Mouse (Mus musculus): ENCODE data around the gene Gm20388. TPM values are rescaled to one million over a fixed set of nuclear protein-coding genes. Genes with fewer than 3 reads are reported as not detected.

The Gm20388 gene
- polyA plus RNA-seq, 1 experiment from 2014 or later, result 3.6 TPM

DNA sequence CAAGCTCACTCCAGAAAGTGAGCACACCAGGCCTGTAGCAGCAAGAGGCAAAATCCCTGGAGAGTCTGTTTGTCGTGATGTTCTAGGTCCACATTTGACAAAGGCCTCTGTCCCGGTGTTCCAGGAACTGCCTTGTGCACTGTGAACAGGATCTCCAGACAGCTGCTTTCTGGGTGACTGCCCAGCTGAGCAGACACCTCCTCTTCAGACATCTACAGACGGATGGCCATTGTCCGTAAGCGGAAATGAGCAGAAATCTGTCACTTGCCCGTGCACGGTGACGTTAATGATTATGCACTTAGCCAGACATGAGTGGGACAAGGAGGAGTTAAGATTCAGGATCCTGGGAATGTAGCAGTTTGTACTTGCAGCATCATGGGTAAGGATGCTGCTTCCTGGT lies 2443.5 kb downstream of the Gm20388 start:
- no peak overlapping the region for H3K27ac ChIP-seq (replicated peaks)
- no peaks in the 10 kb centered on the region for H3K9me3 ChIP-seq
- H3K27me3 ChIP-seq (replicated peaks; ENCODE audit: low read depth, poor library complexity, severe bottlenecking), result peaks cover 55% of the 10 kb centered on the region
- WGBS, result 91% methylated on average over 8 of the region's 8 CpGs
- no peak overlapping the region for H3K4me3 ChIP-seq
- DNase-seq (ENCODE audit: low spot score), result no peak
- H3K36me3 ChIP-seq (replicated peaks), result no peaks in the 10 kb centered on the region
- peaks cover 28% of the 10 kb centered on the region for H3K4me1 ChIP-seq

GRCm38 (mm10) chr8:122355642-122356606 lies 2445.3 kb downstream of the Gm20388 start:
- no peak for DNase-seq (ENCODE audit: low spot score)
- Histone ChIP-seq H3K9me3 (no peaks in the 10 kb centered on the region), H3K4me3 (no peak overlapping the region), H3K27me3 (replicated peaks; ENCODE audit: low read depth, poor library complexity, severe bottlenecking) (peaks cover 40% of the 10 kb centered on the region), H3K36me3 (replicated peaks) (no peaks in the 10 kb centered on the region), H3K27ac (replicated peaks) (no peak overlapping the region), H3K4me1 (peaks cover 15% of the 10 kb centered on the region)
- 69% methylated on average over 9 of the region's 9 CpGs for WGBS

DNA sequence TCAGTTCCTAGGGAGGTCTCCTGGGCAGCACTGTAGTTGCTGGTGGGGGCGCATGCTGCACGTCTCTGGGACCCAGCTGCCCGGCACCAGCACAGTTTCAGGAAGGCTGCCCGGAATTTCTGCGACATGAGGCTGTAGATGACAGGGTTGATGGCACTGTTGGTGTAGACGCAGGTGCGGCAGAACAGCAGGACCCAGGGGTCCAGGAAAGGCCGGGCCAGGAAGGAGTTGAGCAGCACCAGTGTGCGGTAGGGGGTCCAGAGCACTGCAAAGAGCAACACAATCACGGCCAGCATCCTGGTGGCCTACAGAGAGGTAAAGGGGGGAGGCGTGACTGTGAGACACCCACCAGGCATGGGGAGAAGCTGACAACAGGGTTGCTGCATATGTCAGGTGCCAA lies 2446.6 kb downstream of the Gm20388 start:
- Histone ChIP-seq H3K27me3 (replicated peaks; ENCODE audit: low read depth, poor library complexity, severe bottlenecking) (peaks cover 37% of the 10 kb centered on the region), H3K4me3 (no peak overlapping the region), H3K27ac (replicated peaks) (no peak overlapping the region), H3K9me3 (no peaks in the 10 kb centered on the region), H3K4me1 (peaks cover 15% of the 10 kb centered on the region), H3K36me3 (replicated peaks) (no peaks in the 10 kb centered on the region)
- 68% methylated on average over 11 of the region's 11 CpGs for WGBS
- DNase-seq (ENCODE audit: low spot score), result no peak

DNA sequence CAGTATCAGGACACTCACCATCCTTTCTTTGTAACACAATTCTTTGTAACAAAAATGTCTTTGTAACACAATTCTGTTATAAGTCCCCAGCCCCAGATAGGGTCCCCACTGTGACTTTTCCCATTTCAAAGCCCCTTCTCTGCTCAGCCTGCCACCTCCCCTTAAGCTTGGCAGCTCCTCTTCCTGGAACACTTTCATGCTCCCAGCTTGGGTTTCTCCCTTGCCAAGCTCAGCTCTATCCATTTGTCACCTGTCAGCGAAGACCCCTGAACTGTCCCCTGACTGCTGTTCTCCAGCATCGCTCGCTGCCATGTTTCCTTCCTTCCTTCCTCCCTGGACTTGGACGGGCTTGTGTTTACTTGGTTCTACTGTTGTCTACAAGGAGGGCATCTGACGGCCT lies 2447.0 kb downstream of the Gm20388 start:
- H3K9me3 ChIP-seq, result no peaks in the 10 kb centered on the region
- H3K27me3 ChIP-seq (replicated peaks; ENCODE audit: low read depth, poor library complexity, severe bottlenecking), result peaks cover 41% of the 10 kb centered on the region
- 85% methylated on average over 5 of the region's 5 CpGs for WGBS
- no peak for DNase-seq (ENCODE audit: low spot score)
- peaks cover 19% of the 10 kb centered on the region for H3K4me1 ChIP-seq
- no peak overlapping the region for H3K4me3 ChIP-seq
- H3K36me3 ChIP-seq (replicated peaks), result no peaks in the 10 kb centered on the region
- no peak overlapping the region for H3K27ac ChIP-seq (replicated peaks)

- 83% methylated on average over 15 of the region's 15 CpGs for WGBS
- H3K4me1 ChIP-seq, result peaks cover 25% of the 10 kb centered on the region
These were observed 2448.6 kb downstream of the Gm20388 start for GRCm38 (mm10) chr8:122359111-122359775.

DNA sequence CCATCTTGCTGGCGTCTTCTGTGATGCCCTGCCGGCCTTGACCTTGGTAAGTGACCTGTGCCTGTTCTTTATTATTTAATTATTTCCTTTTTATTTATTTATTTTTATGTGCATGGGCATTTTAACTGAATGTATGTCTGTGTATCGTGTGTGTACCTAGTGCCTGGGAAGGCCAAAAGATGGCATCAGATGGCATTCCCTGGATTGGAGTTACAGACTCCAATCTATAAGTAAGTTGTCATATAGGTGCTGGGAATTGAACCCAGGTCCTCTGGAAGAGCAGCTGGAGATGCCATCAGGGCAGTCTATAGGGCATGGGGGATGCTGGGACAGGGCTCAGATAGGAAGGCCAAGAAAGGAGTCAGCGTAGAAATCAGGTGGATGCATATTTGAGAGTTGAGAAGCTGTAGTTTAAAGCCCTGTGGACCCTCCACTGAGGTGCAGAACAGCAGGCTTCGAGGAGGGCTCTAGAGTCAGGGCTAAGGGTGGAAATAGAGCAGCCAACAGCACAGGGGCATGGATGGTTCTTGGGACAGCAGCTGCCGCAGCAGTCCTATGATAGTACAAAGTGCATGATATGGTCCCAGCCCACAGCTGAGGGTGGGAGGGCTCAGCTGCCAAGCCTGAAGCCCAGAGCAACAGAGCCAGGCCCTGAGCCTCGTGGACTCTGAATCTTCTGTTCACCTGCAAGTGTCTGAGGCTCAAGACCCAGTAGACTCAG lies 2450.2 kb downstream of the Gm20388 start, which contains the start of gene Trhr2:
TSS of gene Trhr2 (minus strand) at position 51 of the 721 bp plus-strand sequence.
- Histone ChIP-seq H3K4me1 (peaks cover 16% of the 10 kb centered on the region), H3K27ac (replicated peaks) (no peak within 1 kb of the TSS), H3K4me3 (no peak within 1 kb of the TSS), H3K36me3 (replicated peaks) (no peaks in the 10 kb centered on the region), H3K27me3 (replicated peaks; ENCODE audit: low read depth, poor library complexity, severe bottlenecking) (peaks cover 47% of the 10 kb centered on the region), H3K9me3 (no peaks in the 10 kb centered on the region)
- no peak for DNase-seq (ENCODE audit: low spot score)
- WGBS, result 75% methylated on average over 7 of the region's 7 CpGs

More at GRCm38 (mm10) chr8:122359111-122359775, 2448.6 kb downstream of the Gm20388 start:
- Histone ChIP-seq H3K4me3 (no peak overlapping the region), H3K27me3 (replicated peaks; ENCODE audit: low read depth, poor library complexity, severe bottlenecking) (peaks cover 47% of the 10 kb centered on the region), H3K36me3 (replicated peaks) (no peaks in the 10 kb centered on the region), H3K27ac (replicated peaks) (no peak overlapping the region), H3K9me3 (no peaks in the 10 kb centered on the region)
- DNase-seq (ENCODE audit: low spot score), result no peak

GRCm38 (mm10) chr8:122362271-122362670 lies 2451.6 kb downstream of the Gm20388 start:
- DNase-seq (ENCODE audit: low spot score), result no peak
- Histone ChIP-seq H3K9me3 (no peaks in the 10 kb centered on the region), H3K36me3 (replicated peaks) (no peaks in the 10 kb centered on the region), H3K4me3 (no peak overlapping the region), H3K27ac (replicated peaks) (no peak overlapping the region), H3K27me3 (replicated peaks; ENCODE audit: low read depth, poor library complexity, severe bottlenecking) (peaks cover 39% of the 10 kb centered on the region), H3K4me1 (peaks cover 11% of the 10 kb centered on the region)
- 48% methylated on average over 5 of the region's 5 CpGs for WGBS

- H3K9me3 ChIP-seq, result no peaks in the 10 kb centered on the region
- peaks cover 11% of the 10 kb centered on the region for H3K4me1 ChIP-seq
- H3K27me3 ChIP-seq (replicated peaks; ENCODE audit: low read depth, poor library complexity, severe bottlenecking), result peaks cover 33% of the 10 kb centered on the region
- no peaks in the 10 kb centered on the region for H3K36me3 ChIP-seq (replicated peaks)
- H3K27ac ChIP-seq (replicated peaks), result 0 out of 2 replicates have a peak overlapping the region, but pooled peaks have one; percentile 35
- 29% methylated on average over 8 of the region's 8 CpGs for WGBS
- DNase-seq (ENCODE audit: low spot score), result no peak
- H3K4me3 ChIP-seq, result no peak overlapping the region
These were observed 2452.3 kb downstream of the Gm20388 start for GRCm38 (mm10) chr8:122362967-122363366.

GRCm38 (mm10) chr8:122368494-122368893 lies 2457.9 kb downstream of the Gm20388 start:
- no peak overlapping the region for H3K27ac ChIP-seq (replicated peaks)
- H3K4me1 ChIP-seq, result peaks cover 9% of the 10 kb centered on the region
- 81% methylated on average over 10 of the region's 10 CpGs for WGBS
- no peak for DNase-seq (ENCODE audit: low spot score)
- no peak overlapping the region for H3K4me3 ChIP-seq
- H3K27me3 ChIP-seq (replicated peaks; ENCODE audit: low read depth, poor library complexity, severe bottlenecking), result peaks cover 18% of the 10 kb centered on the region
- no peaks in the 10 kb centered on the region for H3K9me3 ChIP-seq
- no peaks in the 10 kb centered on the region for H3K36me3 ChIP-seq (replicated peaks)

DNA sequence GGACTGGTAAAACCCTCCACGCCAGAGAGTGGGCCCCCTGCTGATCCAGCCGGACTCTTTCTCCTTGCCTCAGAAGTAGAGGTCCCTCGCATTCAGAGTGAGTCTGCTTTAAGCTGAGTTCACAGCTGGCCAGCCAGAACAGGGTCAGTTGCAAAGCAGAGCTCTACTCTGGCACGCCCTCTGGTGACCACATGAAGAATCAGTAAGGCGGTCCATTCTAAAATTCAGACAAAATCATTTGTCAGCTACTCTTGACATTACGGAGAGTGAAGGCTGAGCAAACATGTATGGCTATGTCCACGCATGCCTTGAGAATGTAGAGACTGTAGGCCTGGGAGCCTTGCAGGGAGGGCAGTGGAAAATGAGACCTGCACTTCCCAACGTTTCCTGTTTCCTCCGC lies 2459.0 kb downstream of the Gm20388 start:
- 13% methylated on average over 9 of the region's 9 CpGs for WGBS
- peaks cover 9% of the 10 kb centered on the region for H3K4me1 ChIP-seq
- peaks cover 14% of the 10 kb centered on the region for H3K27me3 ChIP-seq (replicated peaks; ENCODE audit: low read depth, poor library complexity, severe bottlenecking)
- DNase-seq (ENCODE audit: low spot score), result peak; percentile 77
- no peak overlapping the region for H3K4me3 ChIP-seq
- H3K36me3 ChIP-seq (replicated peaks), result no peaks in the 10 kb centered on the region
- H3K9me3 ChIP-seq, result no peaks in the 10 kb centered on the region
- H3K27ac ChIP-seq (replicated peaks), result no peak overlapping the region

DNA sequence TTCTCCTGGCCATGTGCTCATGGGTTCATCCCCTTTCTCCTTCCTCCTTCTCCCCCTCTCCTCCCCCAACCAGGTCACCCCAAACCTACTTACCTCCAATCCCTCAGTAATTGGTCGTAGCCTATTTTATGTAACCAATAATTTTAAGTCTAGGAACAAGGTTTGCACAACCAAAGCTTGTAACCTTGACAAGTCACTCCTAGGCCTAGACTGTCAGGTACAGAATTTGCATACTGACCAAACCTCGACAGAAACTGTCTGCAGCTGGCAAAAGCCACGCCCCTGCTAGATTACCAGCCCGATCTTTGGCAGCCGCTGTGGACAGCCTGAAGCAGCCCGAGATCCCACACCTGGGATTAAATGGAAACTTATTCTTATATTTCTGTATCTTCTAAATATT lies 2461.1 kb downstream of the Gm20388 start:
- no peak overlapping the region for H3K4me3 ChIP-seq
- H3K27me3 ChIP-seq (replicated peaks; ENCODE audit: low read depth, poor library complexity, severe bottlenecking), result peaks cover 14% of the 10 kb centered on the region
- WGBS, result 80% methylated on average over 6 of the region's 6 CpGs
- no peak overlapping the region for H3K27ac ChIP-seq (replicated peaks)
- no peaks in the 10 kb centered on the region for H3K9me3 ChIP-seq
- peaks cover 15% of the 10 kb centered on the region for H3K4me1 ChIP-seq
- DNase-seq (ENCODE audit: low spot score), result no peak
- H3K36me3 ChIP-seq (replicated peaks), result no peaks in the 10 kb centered on the region

GRCm38 (mm10) chr8:122375320-122375719 lies 2464.7 kb downstream of the Gm20388 start:
- H3K4me3 ChIP-seq, result peak overlapping the region; percentile 89; the same call in 1 of the 2 replicates
- no peaks in the 10 kb centered on the region for H3K9me3 ChIP-seq
- H3K27ac ChIP-seq (replicated peaks), result no peak overlapping the region
- 93% methylated on average over 7 of the region's 7 CpGs for WGBS
- peaks cover 24% of the 10 kb centered on the region for H3K36me3 ChIP-seq (replicated peaks)
- peaks cover 21% of the 10 kb centered on the region for H3K4me1 ChIP-seq
- DNase-seq (ENCODE audit: low spot score), result no peak
- H3K27me3 ChIP-seq (replicated peaks; ENCODE audit: low read depth, poor library complexity, severe bottlenecking), result 0 out of 2 replicates have a peak, but pooled peaks cover 4% of the 10 kb centered on the region

Measured in embryonic facial prominence, embryonic 10.5 days (tissue).